Mouse (Mus musculus) hindlimb bud, embryonic 11.5 days (tissue): Measurements from ENCODE around the gene Zbtb8a.
"Not testable (repeated sequence)": the region's sequence is repeated elsewhere in the genome, so short reads cannot be mapped to it uniquely, and the experiment has no call there.

ENCODE experiments used
- DNase-seq: peaks from one replicate; pipeline ENCODE4 v3.0.0-alpha.2; 2012; ENCODE audit warnings: low read depth, low spot score; ENCODE audit errors: extremely low spot score

Zbtb8a gene

GRCm38 (mm10) chr4:129379805-129380204 lies 1.9 kb upstream of the Zbtb8a start:
- no peak for DNase-seq

- DNase-seq = no peak
These were observed 863 bp downstream of the Zbtb8a start for GRCm38 (mm10) chr4:129376961-129377545.

- no peak for DNase-seq
These were observed 2.1 kb downstream of the Zbtb8a start for GRCm38 (mm10) chr4:129375821-129376220.

GRCm38 (mm10) chr4:129375000-129375399 lies 2.9 kb downstream of the Zbtb8a start:
- DNase-seq = no peak

GRCm38 (mm10) chr4:129374219-129374755 lies 3.6 kb downstream of the Zbtb8a start:
- DNase-seq = no peak

GRCm38 (mm10) chr4:129373202-129373976 lies 4.5 kb downstream of the Zbtb8a start:
- DNase-seq = no peak

GRCm38 (mm10) chr4:129371391-129371790 lies 6.5 kb downstream of the Zbtb8a start:
- DNase-seq = no peak

- DNase-seq = no peak
These were observed 12.7 kb downstream of the Zbtb8a start for GRCm38 (mm10) chr4:129365224-129365623.

GRCm38 (mm10) chr4:129364379-129364778 lies 13.5 kb downstream of the Zbtb8a start:
- no peak for DNase-seq

- DNase-seq = no peak
These were observed 14.5 kb downstream of the Zbtb8a start for GRCm38 (mm10) chr4:129363463-129363862.

- DNase-seq = no peak
These were observed 15.1 kb downstream of the Zbtb8a start for GRCm38 (mm10) chr4:129362771-129363170.

GRCm38 (mm10) chr4:129362238-129362637 lies 15.7 kb downstream of the Zbtb8a start:
- DNase-seq = not testable (repeated sequence)

- DNase-seq = no peak
These were observed 20.2 kb downstream of the Zbtb8a start for GRCm38 (mm10) chr4:129357613-129358163.

GRCm38 (mm10) chr4:129354236-129354635 lies 23.7 kb downstream of the Zbtb8a start:
- no peak for DNase-seq

- no peak for DNase-seq
These were observed 24.7 kb downstream of the Zbtb8a start for GRCm38 (mm10) chr4:129353176-129353575.

GRCm38 (mm10) chr4:129351111-129351510 lies 26.8 kb downstream of the Zbtb8a start:
- no peak for DNase-seq

- peak; percentile 77 for DNase-seq
These were observed 27.3 kb downstream of the Zbtb8a start for GRCm38 (mm10) chr4:129350644-129351043.

GRCm38 (mm10) chr4:129346481-129347154 lies 31.3 kb downstream of the Zbtb8a start:
- no peak for DNase-seq

- no peak for DNase-seq
These were observed 35.2 kb downstream of the Zbtb8a start for GRCm38 (mm10) chr4:129342705-129343104.

GRCm38 (mm10) chr4:129341888-129342287 lies 36.0 kb downstream of the Zbtb8a start:
- no peak for DNase-seq

GRCm38 (mm10) chr4:129339743-129340142 lies 38.2 kb downstream of the Zbtb8a start:
- DNase-seq = no peak
